Mouse (Mus musculus) splenic B cell, adult 2 months (primary cell): Measurements from ENCODE around the gene Drg1.

Source experiments
- DNase-seq: peaks from one replicate; pipeline ENCODE4 v3.0.0-alpha.2; 2011; ENCODE audit warnings: low read depth, low spot score
- H3K27me3 ChIP-seq: 2 replicates; pipeline ENCODE4 v1.6.1; 2012; ENCODE audit warnings: mild to moderate bottlenecking, low read length, moderate library complexity, mixed read lengths; ENCODE audit not compliant: control insufficient read depth, poor library complexity, insufficient read depth, severe bottlenecking
- H3K36me3 ChIP-seq: 2 replicates; pipeline ENCODE4 v1.6.1; 2012; ENCODE audit warnings: mild to moderate bottlenecking, low read length, moderate library complexity, mixed read lengths; ENCODE audit not compliant: control insufficient read depth, poor library complexity, insufficient read depth, severe bottlenecking

Gene Drg1

DNA sequence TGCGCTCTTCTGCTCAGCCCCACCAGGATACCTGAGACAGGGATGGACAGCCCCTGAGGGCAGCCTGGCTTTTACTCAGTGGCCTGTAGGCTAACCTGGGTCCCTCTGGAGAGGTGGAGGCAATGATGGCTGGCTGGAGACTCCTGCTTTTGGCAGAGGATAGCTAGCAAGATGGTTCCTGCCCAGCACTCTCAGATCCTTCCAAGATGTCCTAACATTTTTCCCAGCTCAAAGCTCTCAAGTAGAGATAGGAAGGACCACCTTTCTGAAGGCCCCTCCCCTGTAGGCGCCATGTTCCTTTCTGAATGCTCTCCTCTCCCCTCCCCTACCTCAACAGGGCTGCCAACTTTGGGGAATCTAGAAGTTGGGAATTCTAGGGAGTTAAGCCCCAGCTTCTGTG, 28.4 kb upstream of the Drg1 start:
- Histone ChIP-seq H3K36me3 (peaks cover 8% of the 10 kb centered on the region; the same call in 1 of the 2 replicates), H3K27me3 (no peaks in the 10 kb centered on the region)
- no peak for DNase-seq

DNA sequence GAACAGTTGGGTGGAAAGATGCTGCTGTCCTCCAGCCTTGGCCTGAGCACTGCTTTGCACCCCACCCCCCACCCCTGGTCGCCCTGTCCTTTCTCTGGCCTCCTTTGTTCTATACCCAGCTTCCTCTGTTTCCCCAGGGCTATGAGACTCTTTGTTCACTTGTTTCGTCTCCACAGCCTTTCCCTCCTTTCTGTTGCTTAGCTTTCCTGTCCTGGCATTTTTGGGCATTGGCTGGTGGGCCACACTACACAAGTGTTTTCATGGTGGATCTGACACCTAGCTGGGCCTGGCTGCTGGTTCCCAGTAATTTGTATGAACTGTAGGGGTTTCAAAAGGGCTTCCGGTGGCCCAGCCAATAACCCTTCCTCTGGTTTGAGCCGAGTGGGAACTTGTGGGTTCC, 27.1 kb upstream of the Drg1 start:
- no peak for DNase-seq
- Histone ChIP-seq H3K36me3 (peaks cover 4% of the 10 kb centered on the region; the same call in 1 of the 2 replicates), H3K27me3 (no peaks in the 10 kb centered on the region)

DNA sequence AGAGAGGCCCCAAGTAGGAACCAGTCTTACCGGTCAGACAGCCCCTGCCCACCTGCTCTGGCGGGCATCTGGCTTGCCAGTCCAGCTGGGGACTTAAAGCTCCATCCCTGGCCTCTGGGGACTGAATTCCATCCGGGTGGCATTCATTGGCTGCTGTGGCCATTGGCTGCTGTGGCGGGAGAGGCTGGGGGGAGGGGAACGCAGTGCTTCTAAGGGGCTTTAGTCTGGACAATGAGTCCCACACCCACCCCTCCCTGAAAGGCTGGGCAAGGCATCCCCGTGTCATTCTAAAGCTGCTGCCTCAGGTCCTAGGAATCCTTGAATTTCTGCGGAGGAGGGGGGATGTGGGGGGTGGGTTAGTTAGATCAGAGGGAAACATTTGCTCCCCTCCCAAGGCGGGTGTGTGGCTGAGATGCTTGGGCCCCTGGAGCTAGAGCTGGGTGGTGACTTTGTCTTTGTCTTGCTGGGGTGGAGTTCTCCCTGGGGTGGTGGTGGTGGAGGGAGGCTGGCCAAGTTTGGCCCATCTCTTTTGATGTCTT, 26.6 kb upstream of the Drg1 start:
- no peaks in the 10 kb centered on the region for H3K27me3 ChIP-seq
- no peak for DNase-seq
- peaks cover 2% of the 10 kb centered on the region; the same call in 1 of the 2 replicates for H3K36me3 ChIP-seq

DNA sequence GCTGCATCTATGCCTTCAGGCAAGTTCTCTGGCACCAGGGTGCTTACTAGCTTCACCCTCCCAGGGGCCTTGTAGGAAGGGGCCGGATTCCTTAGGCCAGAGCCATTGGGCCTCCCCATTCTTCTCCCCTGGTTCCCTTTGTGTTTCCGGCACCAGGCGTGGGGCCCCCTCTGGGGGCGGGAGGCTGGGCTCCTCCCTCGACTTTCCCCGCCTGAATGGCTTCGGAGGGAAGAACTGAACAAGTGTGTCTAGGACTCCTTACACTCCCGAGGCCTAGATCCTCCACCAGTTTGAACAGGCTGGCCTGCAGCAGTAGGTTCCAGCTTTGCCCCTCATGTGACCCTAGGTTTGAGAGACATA, 25.8 kb upstream of the Drg1 start:
- peak; percentile 49 for DNase-seq
- peaks cover 2% of the 10 kb centered on the region; the same call in 1 of the 2 replicates for H3K36me3 ChIP-seq
- no peaks in the 10 kb centered on the region for H3K27me3 ChIP-seq

DNA sequence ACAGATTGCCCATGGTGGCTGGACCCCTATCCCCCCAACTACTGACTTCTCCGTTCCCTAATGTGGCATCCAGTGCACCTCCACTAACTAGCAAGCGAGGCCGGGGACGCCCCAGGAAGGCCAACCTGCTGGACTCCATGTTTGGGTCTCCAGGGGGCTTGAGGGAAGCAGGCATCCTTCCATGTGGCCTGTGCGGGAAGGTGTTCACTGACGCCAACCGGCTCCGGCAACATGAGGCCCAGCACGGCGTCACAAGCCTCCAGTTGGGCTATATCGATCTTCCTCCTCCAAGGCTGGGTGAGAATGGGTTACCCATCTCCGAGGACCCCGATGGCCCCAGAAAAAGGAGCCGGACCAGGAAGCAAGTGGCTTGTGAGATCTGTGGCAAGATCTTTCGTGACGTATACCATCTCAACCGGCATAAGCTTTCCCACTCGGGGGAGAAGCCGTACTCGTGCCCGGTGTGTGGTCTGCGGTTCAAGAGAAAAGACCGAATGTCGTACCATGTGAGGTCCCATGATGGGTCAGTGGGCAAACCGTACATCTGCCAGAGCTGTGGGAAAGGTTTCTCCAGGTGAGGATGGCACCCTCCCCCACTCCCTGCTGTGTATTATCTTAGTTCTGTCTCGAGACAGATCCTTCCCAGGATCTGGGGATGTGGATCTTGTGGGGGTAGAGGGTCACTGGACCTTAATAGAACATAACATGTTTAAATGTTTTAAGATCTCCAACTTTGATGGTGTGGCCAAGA, 25.3 kb upstream of the Drg1 start:
- Histone ChIP-seq H3K36me3 (peaks cover 2% of the 10 kb centered on the region; the same call in 1 of the 2 replicates), H3K27me3 (no peaks in the 10 kb centered on the region)
- DNase-seq: peak; percentile 65

DNA sequence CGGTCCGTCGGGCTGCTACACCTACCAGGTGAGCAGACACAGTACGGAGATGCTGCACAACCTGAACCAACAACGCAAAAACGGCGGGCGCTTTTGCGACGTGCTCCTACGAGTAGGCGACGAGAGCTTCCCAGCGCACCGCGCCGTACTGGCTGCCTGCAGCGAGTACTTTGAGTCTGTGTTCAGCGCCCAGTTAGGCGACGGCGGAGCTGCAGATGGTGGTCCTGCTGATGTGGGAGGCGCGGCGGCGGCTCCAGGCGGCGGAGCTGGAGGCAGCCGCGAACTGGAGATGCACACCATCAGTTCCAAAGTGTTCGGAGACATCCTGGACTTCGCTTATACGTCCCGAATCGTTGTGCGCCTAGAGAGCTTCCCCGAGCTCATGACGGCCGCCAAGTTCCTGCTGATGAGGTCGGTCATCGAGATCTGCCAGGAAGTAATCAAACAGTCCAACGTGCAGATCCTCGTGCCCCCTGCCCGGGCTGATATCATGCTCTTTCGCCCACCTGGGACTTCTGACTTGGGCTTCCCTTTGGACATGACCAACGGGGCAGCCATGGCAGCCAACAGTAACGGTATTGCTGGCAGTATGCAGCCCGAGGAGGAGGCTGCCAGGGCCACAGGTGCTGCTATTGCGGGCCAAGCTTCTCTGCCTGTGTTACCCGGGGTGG, 24.6 kb upstream of the Drg1 start:
- Histone ChIP-seq H3K27me3 (no peaks in the 10 kb centered on the region), H3K36me3 (peaks cover 2% of the 10 kb centered on the region; the same call in 1 of the 2 replicates)
- peak; percentile 44 for DNase-seq

DNA sequence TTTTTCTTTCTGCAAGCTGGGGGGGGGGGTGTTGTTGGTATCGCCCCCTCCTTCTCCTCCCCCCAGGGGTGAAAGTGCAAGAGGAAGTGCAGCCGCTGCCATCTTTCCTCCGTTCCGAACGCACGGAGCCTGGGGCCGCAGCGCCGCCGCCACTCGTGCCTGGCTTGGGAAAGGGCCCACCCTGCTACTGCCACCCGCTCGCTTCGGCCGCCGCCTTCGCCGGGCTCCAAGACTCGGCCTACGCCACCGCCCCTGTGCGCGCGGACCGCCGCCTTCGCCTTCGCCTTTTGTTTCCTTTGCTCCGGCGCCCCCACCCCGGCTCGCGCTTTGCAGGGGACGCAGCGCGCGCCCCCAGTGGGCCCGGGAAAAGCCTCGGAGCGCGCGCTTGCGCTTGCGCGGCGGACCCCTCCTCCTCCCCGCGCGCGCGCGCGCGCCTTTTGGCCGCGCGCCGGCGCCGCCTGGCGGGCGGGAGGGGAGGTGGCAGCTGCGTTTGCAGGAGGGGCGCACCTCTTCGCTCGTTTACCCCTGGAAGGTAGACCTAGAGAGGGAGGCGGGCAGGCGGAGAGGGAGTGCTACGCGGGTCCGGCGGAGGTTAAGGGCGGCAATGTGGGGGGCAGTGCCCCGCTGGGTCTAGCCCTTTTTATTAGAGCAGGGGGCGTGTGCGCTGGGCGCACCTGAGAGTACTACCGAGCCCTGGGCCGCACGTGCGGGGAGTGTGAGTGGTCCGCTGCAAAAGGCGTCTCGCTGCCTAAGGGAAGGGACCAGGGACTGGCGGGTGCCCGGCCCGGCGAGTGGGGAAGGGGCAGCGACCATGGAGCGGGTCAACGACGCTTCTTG, 23.8 kb upstream of the Drg1 start:
- peaks cover 2% of the 10 kb centered on the region; the same call in 1 of the 2 replicates for H3K36me3 ChIP-seq
- peak; percentile 84 for DNase-seq
- H3K27me3 ChIP-seq: no peaks in the 10 kb centered on the region

DNA sequence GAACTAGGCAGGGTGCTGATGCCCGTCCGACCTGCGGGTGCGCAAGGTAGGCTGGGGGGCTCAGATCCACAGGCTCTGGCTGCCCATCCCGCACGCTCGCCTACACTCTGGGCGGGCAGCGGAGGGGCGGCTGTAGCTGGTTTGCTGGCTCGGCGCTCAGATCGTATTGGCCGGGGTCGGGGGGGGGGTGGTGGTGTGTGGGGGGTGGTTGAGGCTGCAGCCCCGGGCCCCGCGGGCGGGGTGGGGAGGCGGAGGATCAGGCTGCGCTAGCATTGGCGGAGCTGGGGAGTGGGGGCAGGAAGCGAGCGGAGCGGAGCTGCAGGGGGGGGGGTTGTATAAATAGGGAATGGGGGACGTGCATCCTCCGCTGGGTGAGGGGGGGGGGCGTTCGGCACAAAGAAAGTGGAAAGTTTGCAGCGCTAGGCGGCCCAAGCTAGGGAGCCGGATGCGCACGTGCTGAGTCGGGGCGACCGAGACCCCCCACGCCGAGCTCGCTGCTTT, 23.1 kb upstream of the Drg1 start:
- peak; percentile 71 for DNase-seq
- H3K36me3 ChIP-seq: no peaks in the 10 kb centered on the region
- no peaks in the 10 kb centered on the region for H3K27me3 ChIP-seq

DNA sequence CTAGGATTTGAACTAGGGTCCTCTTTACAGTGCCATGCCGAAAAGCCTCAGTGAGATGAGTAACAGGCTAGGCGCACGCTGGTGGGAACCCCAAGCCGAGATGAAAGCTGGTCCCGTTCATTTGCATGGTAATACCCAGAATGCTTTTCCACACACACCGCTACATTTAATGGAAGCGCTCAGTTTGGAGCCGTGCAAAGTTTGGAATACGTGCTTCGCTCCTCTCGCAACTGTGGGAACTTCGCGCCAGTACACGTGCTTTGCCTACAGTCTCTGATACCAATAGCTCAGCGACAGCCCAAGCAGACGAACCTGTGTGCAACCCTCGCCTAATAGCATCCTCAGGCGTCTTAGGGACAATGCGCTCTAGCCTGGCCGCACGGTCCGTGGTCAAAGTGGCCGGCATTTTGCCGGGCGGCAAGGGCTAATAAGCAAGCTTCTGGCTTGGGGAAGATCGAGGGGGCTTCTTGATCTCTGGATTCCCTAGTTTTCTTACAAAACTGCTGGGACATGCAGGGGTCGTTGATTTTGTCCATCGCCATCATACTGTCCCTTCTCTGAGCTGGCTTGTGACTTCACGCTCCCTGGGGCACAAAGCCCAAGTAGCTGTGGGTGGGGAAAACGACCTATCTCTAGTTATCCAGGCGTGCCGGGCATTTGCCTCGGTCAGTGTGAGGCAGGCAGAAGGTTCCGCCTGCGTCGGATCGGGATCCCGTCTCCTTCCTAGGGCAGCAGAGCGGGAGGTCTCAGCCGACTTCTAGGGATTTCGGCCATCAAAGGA, 22.5 kb upstream of the Drg1 start, which contains the start of gene Patz1:
Gene Patz1 (plus strand): TSS at position 354 of the 781 bp plus-strand sequence.
- DNase-seq: peak; percentile 51

DNA sequence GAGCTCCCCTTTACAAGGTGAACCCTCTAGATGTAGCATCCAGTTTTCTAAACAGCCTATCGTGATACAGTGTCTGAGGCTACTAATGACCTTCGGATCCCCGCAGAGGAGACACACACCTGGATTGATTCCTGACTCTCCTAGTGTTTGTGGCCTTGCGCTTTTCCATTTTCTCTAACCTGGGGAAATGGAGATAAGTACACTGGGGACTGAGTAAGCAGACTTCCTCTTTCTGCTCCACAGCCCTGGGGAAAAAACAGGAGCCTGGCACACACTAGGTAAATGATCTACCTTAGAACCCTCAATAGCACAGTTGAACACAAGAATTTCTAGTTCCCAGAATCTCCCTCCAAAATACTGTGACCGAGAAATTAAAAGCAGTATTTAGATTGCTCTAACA, 21.7 kb upstream of the Drg1 start:
- DNase-seq: no peak
- no peaks in the 10 kb centered on the region for H3K36me3 ChIP-seq
- no peaks in the 10 kb centered on the region for H3K27me3 ChIP-seq

More for the DNA sequence above, 22.5 kb upstream of the Drg1 start, which contains the start of gene Patz1:
- no peaks in the 10 kb centered on the region for H3K27me3 ChIP-seq
- H3K36me3 ChIP-seq: no peaks in the 10 kb centered on the region

DNA sequence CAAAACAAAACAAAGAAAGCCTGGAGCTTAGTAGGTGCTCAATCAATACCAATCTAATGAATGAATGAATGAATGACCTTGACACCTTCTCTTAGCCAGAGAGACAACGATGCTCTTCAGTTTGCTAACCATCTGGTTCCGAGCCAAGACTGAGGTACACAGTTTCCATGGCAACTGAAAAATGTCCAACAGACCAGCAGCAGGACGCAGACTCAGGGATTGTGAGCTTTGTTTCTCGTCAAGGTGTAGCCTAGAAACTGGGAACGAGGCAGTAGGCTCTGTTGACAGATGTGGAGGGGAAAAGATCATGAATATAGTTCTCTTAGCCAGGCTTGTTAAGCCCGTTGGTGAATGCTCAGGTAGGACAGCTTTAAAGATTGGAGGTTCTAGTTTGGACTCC, 20.9 kb upstream of the Drg1 start:
- DNase-seq: no peak
- no peaks in the 10 kb centered on the region for H3K27me3 ChIP-seq
- no peaks in the 10 kb centered on the region for H3K36me3 ChIP-seq

DNA sequence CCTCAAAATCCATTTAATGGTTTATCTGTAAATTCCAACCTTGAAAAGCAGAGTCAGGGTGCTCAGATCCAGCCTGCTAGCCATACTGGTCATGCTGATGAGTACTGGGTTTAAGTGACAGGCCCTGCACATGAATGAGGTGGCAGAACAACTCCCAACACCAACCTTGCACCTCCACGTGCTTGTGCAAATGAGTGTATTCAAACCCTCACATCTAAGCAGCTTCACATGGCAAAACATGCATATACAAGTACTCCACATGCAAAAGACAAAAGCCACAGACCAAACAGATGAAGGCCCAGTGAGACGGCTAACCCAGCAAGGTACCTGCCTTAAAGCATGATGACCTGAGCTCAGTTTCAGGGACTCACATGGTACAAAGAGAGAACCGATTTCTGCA, 19.7 kb upstream of the Drg1 start:
- H3K36me3 ChIP-seq: no peaks in the 10 kb centered on the region
- no peaks in the 10 kb centered on the region for H3K27me3 ChIP-seq
- DNase-seq: no peak

DNA sequence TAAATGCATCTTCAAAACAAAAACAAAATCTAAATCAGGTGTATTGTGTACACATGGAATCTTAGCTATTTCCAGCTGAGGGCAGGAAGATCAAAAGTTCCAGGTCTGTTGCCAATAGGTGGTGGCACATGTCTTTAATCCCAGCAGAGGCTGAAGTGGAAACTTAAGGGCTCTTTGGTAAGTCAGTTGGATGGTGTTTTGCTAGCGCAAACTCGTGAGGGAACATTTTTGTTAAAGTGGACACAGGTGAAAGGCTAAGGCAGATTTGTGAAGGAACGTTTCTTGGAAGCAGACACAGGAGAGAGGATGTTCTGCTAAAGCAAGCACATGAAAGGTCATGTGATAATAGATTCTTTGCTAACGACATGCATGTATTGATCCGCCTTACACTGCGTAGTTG, 17.4 kb upstream of the Drg1 start:
- Histone ChIP-seq H3K36me3 (no peaks in the 10 kb centered on the region), H3K27me3 (no peaks in the 10 kb centered on the region)
- no peak for DNase-seq

DNA sequence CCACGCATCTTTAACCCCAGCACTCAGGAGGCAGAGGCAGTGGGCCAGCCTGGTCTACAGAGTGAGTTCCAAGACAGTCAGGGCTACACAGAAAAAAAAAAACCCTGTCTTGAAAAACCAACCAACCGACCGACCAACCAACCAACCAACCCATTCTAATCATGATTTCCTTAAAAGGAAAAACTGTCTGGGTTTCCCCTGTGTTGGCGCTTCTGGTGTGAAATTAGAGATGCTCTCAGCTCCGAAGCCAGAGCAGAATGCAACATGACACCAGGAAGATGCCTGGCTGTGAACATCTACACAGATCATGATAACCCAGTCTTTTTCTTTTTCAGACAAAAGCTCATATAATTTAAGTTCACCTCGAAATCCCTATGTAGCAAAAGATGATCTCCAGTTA, 16.7 kb upstream of the Drg1 start:
- Histone ChIP-seq H3K36me3 (no peaks in the 10 kb centered on the region), H3K27me3 (no peaks in the 10 kb centered on the region)
- DNase-seq: no peak
